Mouse (Mus musculus) urinary bladder, postnatal 36 days (tissue): ENCODE results near the gene Gm38392.

Experiments
- DNase-seq, 2 experiments: peaks; one replicate each; pipeline ENCODE4 v3.0.0; 2022; ENCODE audit warnings: low spot score in 2 of 2, mixed read lengths in 1 of 2

Gm38392 gene

DNA sequence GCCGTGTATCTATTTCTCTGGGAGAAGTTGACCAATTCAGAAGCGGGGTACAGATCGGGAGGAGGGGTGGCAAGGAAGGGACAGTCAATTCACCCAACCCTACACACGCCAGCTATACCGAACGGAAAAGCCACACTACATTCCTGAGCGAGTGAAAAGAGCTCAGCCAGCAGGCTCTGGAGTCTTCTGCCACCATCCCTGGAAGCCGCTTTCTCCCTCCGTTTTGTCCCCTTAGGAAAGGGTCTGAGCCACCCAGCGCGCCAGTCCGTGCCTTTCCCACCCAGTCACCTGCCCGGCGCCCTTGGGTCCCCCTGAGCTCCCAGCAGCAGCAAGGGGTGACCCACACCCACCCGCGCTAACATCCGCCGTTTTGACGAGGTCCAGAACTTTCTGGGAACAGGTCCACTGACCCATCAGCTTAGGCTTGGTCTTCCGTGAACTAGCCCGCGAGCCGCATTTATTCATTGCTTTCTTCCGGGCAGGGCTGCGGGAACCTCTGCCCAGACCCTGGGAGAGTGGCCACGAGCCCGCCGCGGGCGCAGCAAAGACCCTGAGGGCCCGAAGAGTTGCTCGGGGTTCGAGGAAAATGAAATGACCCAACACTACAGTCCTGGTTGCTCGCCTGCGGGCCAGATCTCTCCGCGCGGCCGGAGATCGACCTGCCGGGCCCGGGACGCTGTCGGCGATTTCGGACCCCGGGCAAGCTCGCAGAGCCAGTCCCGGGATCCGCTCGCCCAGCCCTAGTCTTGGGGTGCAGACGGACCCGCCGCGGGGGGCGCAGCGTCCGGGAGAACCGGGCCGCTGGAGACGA, 86.6 kb downstream of the Gm38392 start:
- DNase-seq: peak in 1 of 2 experiments; percentile 6

DNA sequence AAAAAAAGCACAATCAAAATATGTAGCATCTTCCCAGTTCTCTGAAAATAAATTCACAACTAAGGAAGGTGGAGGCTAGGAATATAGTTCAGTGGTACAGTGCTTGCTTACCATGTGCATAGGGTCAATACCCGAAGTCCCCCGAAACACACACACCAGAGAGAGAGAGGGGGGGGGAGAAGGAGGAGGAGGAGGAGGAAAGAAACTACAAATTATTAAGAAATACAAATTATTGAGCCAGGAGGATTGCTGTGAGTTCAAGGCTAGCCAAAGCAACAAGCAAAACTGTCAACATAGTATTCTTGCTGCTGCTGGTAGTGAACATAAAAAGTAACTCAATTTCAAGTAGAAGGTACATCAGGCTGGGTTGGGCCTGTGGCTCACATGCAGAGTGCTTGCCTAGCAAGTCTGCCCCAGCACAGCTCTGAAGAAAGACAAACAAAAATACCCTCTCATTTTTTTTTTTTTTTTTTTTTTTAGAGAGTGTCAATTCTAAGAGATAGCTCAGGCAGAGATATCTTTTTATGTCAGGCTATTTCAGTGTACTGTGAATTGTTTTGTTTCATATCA, 87.4 kb downstream of the Gm38392 start:
- no peak for DNase-seq

DNA sequence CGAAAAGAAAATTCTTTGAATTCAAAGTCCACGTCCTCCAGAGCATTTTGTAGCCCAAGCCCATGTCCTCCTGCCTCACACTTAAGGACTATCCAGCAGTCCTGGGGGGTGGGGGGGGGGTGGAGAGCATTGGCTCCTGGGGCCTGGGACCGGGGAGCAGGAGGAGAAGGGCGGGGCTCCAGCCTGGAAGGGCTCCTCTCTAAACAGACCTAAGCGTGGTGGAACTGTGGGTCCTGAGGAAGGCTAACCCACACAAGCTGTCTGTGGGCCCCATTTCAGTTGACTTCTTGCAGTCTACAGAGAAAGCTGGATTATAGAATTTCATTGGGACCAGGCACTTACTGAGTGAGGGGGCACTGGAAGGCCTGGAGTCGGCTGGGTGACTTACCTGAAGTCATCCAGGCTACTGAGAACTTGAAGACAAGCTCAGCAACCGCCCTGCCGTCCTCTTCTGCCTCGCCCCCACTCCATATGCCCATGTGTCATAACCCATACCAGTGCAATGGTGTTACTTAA, 88.4 kb downstream of the Gm38392 start:
- DNase-seq: no peak

DNA sequence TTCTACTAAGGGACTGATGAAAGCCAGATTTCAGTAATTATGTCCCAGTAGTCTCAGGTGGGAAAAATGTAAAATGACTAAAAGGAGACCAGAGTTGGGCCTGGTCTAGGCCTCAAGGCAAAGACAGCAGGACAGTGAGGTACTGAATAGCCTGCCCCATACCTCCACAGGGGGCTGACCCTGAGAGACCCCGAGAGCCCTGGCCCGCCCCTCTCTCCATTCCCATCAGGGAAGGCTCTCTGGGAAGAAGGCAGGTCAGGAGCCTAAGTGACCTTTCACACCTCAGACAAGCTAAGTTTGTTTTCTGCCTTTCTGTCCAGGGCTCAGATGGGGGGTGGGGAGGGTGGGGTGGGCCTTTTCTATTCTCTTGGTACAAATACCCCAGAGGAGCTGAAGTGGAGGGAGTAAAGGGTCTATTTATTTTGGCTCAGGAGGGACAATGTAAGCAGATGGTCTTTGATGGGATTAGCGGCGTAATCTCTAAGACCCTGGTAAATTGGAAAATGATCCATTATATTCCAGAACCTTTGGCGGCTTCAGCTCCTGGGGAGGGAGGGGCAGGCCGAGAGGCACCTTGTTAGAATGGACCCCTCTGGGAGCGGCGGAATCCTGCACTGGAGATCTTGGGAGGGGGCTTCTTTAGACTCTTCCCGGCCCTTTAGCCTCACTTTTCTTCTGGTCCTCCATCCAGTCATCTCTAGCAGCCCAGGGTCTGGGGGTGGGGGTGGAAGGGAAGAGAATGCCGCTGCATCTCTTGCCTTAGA, 89.1 kb downstream of the Gm38392 start:
- no peak for DNase-seq
